Mouse (Mus musculus) kidney, adult 11 months (tissue): ENCODE data around the gene Gnb1l.
"Not testable (repeated sequence)": the region's sequence is repeated elsewhere in the genome, so short reads cannot be mapped to it uniquely, and the experiment has no call there.

Experiments used
- DNase-seq: peaks from one replicate; pipeline ENCODE4 v3.0.0; 2022

Gnb1l gene

DNA sequence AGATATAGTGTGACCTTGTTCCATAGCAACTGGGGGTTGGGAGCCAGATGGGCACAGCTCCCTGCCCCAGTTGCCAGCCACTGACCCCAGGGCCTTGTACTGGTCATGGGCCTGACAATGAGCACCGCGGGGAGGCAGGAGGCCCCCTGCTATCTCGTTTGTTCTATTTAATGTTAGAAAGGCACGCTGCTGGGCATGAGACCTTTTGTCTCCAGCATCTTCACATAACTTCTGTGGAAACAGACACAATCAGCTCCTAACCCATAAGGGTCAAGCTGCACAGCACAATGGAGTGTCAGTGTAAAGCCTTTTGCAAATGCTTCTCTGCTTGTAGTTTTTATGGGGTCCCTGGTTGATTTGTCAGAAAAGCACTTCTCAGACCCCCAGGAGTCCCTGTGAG, 14.1 kb upstream of the Gnb1l start:
- no peak for DNase-seq

DNA sequence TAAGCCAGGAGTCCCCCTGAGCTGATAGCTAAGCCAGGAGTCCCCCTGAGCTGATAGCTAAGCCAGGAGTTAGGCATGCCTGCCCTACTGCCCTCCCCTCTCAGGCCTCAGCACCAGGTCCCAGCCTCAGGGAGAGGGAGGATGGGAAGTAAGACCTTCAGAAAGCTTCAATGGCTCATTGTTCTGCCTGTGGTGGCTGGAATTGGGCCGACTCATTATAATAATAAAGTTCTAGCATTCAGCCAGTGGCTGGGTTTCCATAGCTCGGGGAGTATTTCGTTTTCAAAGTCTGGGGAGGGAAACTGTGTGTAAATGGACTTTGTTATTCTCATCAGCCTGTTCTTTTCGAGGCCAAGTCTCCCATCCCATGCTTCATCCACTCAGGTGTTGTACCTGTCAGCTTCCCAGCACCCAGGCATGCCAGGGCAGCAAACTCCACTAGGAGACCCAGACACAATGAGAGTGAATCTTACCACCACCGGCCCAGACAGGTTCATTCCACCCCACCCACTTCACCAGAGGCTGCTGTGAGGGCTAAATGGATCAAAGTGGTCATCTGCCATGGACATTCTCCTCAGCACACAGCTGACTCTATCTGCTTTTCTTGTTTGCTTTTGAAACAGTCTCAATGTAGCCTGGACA, 13.6 kb upstream of the Gnb1l start:
- no peak for DNase-seq

GRCm38 (mm10) chr16:18486126-18486525, 12.4 kb upstream of the Gnb1l start:
- DNase-seq: no peak

- DNase-seq: no peak
These were observed 8.2 kb upstream of the Gnb1l start for GRCm38 (mm10) chr16:18490281-18490680.

DNA sequence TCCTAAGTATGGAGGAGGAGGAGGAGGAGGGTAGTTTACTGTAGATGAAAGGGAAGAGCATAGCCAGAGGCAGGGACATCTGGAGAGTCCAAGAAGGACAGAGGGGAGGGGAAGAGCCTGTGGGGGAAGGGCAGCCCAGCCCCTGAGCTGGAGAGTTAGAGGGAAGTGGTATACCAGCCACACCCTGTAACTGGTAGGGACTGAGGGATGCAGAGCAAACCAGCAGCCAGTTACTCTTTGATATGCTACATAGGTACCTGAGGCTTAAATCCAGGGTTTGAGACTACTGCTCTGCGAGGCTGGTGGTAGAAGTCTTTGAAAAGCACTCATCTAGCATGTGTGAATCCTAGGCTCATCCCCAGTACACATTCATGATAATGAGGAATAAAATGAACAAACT, 7.6 kb upstream of the Gnb1l start:
- DNase-seq: no peak

DNA sequence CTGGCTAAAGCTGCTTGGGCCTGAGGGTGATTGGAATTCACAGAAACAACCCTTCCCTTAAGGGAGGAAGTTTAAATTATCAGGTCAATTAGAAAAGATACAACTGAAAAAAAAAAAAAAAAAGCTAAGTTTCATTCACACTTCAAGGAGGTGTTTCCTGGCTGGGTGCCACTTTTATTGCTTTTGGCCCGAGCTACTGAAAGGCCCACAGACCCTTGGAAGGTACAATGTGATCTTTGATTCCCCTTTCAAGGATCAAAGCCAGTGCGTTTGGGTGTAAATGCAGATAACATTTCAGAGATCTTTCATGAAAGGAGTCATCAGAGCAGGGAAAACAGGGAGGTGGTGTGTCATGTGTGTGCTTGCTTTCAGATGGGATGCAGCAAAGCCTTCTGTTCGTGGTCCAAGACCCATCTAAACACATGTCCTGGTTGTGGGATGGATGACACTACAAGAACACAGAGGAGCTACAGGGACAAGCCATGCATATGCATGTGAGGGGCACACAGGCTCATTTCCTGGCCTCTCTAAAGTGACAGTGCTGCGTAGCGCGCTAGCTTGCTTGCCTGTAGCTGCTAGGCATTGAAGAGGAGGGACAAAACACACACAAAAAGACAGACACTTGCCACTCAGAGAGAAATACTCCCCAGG, 523 bp upstream of the Gnb1l start:
- peak; percentile 23 for DNase-seq

DNA sequence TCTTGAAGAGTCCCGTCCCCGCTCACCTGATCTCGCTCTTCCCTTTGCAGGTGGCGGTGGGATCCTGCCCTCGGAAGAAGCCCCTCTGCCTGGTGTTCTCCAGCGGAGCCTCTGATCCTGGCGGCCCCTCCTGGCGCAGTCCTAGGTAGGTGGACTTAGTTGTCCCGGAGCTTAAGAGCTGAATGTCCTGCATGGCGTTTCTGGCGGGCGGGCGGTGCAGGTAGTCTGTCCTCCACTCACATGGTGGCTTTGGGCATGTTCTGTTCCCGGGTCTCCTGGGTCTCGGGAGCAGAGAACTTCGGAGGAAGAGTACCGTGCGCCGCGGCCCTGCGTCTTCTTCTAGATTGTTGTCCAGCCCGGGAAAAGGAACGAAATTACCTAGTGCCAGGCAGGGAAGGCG, 483 bp downstream of the Gnb1l start:
- DNase-seq: no peak

DNA sequence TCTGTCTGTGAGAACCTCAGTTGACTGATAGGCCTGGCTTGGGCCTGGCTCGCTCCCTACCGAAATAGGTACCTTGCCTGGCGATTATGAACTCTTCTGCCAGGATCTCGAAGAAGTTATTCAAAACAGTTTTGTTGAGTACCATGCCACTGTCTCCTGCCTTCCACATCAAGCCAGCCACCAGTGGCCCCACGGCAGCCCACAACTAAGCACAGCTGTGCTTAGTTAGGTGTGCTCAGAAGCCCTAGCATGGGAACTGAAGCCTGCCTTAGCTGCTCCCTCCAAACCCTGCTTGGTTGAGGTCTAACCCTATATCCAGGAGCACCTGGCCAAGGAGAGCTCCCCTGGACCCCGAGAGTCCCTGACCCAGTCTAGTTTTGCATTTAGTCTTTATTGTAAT, 3.0 kb downstream of the Gnb1l start:
- DNase-seq: no peak

DNA sequence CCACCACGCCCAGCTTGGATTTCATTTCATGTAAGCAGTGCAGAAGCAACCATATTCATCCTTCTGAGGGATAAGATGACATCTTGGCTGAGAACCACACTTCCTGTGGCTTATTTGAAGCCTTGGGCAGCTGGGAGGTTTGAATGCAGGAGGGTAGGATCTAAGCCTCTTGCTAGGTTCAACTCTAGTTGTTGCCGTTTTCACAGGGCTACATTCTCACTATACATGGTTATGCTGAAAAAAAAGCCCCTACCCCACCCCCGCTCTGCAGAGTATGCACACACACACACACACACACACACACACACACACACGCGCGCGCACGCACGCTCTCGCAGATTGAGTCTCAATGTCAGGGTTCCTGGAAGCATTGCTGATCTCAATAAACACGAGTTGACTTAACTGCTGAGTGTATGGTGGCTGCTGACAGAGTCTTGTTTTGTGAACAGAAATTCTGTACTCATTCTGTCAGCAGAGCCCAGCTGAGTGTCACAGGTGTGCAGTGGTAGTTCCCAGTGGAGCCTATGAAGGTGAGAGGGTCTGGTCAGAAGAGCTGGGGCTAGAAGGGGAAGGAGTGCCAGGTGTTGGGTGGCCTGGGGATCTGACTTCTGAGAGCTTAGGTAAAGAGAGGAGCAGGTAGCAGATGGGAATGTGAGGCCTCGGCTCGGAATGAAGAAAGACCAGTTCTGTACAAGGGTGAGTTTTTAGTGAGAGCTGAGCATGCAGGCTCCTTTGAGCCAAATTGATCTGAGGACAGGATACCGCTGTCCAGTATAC, 5.2 kb downstream of the Gnb1l start:
- no peak for DNase-seq

GRCm38 (mm10) chr16:18506524-18507199, 8.1 kb downstream of the Gnb1l start:
- no peak for DNase-seq

DNA sequence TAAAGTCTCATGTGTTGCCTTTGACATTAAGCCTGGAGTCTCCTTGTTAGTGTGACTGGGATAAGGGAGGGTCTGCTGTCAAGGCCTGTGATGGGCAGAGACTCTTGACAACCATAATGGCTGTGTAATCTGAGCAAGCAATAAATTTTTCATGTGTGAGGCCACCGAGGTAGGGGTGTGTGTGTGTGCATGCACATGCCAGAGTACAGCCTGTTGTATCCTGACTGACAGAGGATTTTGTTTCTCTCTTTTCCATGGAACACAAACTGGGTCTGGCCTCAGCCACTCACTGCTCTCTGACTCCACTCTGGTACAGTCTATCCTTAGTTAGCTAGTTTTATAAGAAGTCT, 8.7 kb downstream of the Gnb1l start:
- DNase-seq: no peak

DNA sequence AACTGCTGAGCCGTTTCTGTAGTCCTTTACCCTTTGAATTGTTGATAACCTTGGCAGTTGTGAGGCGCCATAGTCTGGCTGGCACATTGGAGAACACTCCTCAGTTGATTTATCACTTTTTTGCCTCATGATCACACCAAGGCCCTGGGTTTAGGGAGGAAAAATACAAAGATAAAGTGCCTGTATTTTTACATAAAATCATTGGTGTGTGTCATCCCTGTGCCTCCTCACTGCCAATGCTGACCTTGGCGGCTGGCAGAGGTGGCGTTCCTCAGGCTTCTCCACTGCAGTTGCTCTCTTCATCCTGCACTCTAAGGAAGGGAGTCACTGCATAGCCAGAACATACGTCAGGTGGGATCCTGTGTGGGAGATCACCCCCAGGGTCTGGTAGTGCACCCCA, 13.2 kb downstream of the Gnb1l start:
- DNase-seq: no peak

GRCm38 (mm10) chr16:18513508-18513907, 15.0 kb downstream of the Gnb1l start:
- no peak for DNase-seq

DNA sequence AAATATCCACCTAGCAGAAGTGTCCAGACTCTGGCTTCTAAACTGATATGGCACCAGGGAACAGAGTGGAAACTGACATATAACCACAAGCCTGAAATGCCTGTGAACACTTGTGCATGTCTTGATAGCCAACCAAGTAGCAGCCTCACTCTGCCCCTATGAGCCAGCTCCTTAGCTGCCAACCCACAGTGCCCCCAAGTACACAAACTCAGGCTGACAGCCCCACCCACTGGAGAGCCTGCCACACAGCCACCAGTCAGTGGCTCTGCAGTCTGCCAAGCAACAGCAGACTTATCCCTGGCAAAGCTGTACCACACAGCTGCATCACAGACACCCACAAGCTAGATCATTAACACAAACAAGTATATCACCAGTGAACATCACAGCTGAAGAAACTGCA, 19.6 kb downstream of the Gnb1l start:
- no peak for DNase-seq

DNA sequence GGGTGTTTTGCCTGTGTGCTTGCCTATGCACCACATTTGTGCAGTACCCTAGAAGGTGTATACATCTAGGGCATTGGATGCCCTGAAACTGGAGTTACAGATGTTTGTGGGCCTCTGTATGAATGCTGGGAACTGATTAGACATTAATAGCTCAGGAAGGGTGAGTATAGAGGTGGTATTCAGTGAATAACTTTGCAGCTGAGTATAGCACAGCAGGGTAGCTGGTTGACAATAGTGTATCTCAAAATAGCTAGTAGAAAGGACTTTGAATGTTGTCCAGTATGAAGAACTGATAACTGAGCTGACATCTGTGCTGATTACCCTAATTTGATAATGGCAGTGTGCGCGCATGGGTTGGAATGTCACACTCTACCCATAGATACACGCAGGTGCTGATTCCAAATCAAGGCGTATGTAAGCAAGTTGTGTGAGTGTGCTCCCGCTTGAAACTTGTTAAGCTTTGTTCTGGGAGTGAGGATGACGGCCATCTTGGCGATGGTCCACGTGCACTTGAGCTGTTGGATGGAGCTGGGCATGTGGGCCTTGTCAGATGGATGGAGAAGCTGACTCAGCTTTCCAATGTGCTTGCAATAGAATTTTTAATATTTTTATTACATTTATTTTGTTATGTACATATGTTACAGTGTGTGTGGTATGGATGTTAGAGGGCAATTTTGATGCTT, 25.2 kb downstream of the Gnb1l start:
- no peak for DNase-seq

GRCm38 (mm10) chr16:18528656-18529055, 30.1 kb downstream of the Gnb1l start:
- DNase-seq: no peak

DNA sequence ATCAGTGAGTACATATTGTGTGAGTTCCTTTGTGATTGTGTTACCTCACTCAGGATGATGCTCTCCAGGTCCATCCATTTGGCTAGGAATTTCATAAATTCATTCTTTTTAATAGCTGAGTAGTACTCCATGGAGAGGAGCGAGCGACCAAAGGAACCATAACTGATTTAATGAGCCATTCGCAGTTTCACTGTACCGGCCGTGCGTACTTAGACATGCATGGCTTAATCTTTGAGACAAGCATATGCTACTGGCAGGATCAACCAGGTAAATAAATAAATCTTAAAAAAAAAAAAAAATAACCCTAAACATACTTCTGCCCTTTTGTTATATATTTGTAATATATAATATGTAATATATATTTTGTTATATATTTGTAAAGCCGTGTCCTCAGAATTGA, 34.5 kb downstream of the Gnb1l start:
- not testable (repeated sequence) for DNase-seq

GRCm38 (mm10) chr16:18537407-18537990, 39.0 kb downstream of the Gnb1l start:
- no peak for DNase-seq

- no peak for DNase-seq
These were observed 40.8 kb downstream of the Gnb1l start for GRCm38 (mm10) chr16:18539281-18539680.

- no peak for DNase-seq
These were observed 44.8 kb downstream of the Gnb1l start for GRCm38 (mm10) chr16:18543151-18543829.

GRCm38 (mm10) chr16:18547891-18548290, 49.4 kb downstream of the Gnb1l start:
- DNase-seq: no peak

GRCm38 (mm10) chr16:18551604-18552003, 53.1 kb downstream of the Gnb1l start:
- DNase-seq: no peak
